Mouse (Mus musculus) embryo, embryonic 9.5 days (tissue): Measurements from ENCODE around the gene Adcy6.

ENCODE experiments used
- DNase-seq: peaks from one replicate; pipeline ENCODE4 v3.0.0-alpha.2; 2017; ENCODE audit errors: extremely low spot score

Adcy6 gene

GRCm38 (mm10) chr15:98567278-98568134 lies 42.4 kb downstream of the Adcy6 start:
- peak; percentile 100 for DNase-seq

DNA sequence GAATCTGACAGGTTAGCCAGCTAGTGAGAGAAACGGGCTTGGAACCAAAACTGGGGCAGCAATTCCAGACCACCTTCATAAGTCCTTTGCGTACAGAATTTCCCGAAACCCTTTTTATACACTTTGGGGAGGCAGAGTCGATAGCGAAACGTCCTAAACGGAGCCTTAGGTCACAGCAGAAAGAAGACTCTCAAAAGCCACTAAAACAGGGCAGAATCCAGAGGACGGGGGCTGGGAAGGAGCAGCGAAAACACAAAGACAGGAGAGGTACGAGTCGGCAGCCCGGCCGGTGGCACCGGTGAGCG lies 43.0 kb downstream of the Adcy6 start:
- no peak for DNase-seq

DNA sequence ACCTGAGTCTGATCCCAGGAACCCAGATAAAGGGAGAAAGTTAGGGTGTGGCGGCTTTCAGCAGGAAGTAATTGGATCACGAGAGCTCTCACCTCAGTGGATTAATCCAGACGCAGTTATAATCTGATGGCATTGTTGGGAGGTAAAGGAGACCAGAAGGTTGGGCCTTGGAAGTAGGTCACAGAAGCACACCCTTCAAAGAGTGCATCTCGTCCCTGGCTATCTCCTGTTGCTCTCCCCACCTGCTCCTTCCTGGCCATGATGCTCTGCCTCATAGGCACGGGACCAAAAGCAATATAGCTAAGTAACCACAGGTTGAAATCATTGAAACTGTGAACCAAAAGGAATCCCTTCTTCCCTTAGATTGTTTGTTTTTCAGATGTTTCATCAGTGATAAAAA lies 52.7 kb downstream of the Adcy6 start:
- no peak for DNase-seq

DNA sequence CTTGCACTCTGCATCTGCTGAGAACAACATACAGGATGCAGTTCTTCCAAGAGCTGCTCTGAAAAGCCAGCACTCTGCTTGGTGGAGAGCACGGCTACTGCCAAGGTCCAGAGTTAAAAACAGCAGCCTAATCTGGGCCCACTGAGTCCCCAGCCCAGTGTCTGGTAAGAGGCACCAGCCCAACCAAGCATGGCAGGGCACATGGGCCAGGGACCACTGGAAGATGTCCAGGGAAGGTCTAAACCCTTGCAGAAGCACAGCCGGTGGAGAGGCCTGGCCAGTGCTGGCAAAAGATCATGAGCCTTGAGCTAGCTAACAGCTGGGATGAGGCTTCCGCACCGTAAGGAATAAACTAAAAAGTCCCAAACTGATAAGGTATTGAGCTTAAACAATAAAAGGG lies 54.0 kb downstream of the Adcy6 start:
- DNase-seq: no peak

DNA sequence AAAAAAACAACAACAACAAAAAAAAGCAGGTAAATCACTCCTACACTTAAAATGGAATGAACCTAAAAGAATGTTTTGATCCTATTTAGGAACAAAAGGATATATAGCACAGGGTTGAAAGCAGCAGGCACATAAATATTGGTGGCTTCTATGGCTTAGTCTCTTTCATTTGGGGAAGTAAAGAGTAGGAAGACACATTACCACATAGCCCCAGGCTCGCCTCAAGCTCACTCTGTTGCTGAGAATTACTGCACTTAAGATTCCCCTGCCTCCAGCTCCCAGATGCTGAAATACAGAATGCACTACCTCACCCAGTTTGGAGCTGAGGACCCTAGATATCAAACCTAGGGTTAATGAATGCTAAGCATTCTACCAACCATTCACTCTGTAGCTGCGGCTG lies 57.1 kb downstream of the Adcy6 start:
- no peak for DNase-seq

- DNase-seq: no peak
Observed at GRCm38 (mm10) chr15:98546843-98547242, 63.0 kb downstream of the Adcy6 start.

GRCm38 (mm10) chr15:98545151-98545550 lies 64.7 kb downstream of the Adcy6 start:
- DNase-seq: no peak

DNA sequence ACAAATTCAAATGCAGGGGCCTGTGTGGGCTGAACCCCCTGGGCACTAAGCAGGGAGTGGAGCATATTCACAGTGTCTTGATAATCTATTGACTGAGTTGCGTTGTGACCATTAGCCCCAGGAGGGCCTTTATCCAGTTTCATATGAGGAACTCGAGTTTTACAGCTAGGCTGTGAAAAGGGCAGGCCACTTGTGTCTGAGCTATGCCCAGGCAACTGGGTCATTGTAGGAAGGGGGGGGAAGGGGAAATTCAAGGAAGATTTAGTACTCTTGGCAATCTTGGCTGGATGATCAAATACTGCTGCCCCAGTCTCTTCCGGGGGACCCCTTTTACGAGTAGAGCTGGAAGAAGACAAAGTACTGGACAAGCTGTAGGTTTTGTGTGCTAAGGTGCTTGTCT lies 66.5 kb downstream of the Adcy6 start:
- DNase-seq: no peak

GRCm38 (mm10) chr15:98541064-98541463 lies 68.8 kb downstream of the Adcy6 start:
- no peak for DNase-seq
